ENCODE assay signal across 19 mouse cellular contexts in the genomic region with DNA sequence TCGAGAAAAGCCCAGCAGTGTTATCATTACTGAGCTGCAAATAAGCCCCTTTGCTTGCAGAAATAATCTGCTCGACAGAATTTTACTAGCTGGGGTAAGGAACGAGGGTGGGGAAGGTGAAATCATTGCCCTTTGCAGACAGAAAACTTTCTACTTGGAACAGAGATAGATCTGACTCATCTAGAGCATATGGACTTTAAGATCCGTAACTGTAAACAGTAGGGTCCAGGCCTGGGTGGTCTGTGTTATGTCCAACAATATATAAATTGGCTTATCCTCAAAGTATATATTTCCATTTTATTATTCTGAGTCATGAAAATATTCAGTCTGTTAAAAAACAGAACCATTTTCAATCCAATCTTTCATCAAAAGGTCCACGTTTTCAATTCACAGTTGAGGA.
"Had no signal": no experiment of that assay in that cellular context is flagged by ENCODE, and none has a peak within 500 bp of the region (broad histone marks: within the 10 kb centered on the region; RNA-seq: fewer than 3 reads in every experiment).

No protein-coding gene starts in this region.

- H3K27me3 ChIP-seq: limb, embryonic 13.5 days; liver, embryonic 15.5 days; megakaryocyte, embryonic 14.5 days; midbrain, embryonic 12.5 days; neural tube, embryonic 13.5 days had no signal

- H3K4me3 ChIP-seq: limb, embryonic 13.5 days; liver, embryonic 15.5 days; megakaryocyte, embryonic 14.5 days; midbrain, embryonic 12.5 days; neural tube, embryonic 13.5 days had no signal

- H3K4me1 ChIP-seq: liver, embryonic 15.5 days; midbrain, embryonic 12.5 days; neural tube, embryonic 13.5 days had no signal

- DNase-seq: kidney, adult 11 months; kidney, adult 9 months; kidney, postnatal 36 days; layer of hippocampus, adult 9-11 months; lung, adult 2 months; lung, postnatal 10 days; retina, postnatal 1 day; right cerebral cortex, postnatal 4 days; spleen, adult 18-20 months; thymus, adult 18-20 months; thymus, postnatal 14 days had no signal

- ATAC-seq: midbrain, embryonic 16.5 days had no signal

- H3K36me3 ChIP-seq: limb, embryonic 13.5 days; liver, embryonic 15.5 days; midbrain, embryonic 12.5 days; neural tube, embryonic 13.5 days had no signal

- H3K9me3 ChIP-seq: limb, embryonic 13.5 days; liver, embryonic 15.5 days; megakaryocyte, embryonic 14.5 days; midbrain, embryonic 12.5 days; neural tube, embryonic 13.5 days had no signal

- H3K27ac ChIP-seq: limb, embryonic 13.5 days; liver, embryonic 15.5 days; macrophage; midbrain, embryonic 12.5 days; neural tube, embryonic 13.5 days had no signal

- H3K4me2 ChIP-seq: limb, embryonic 13.5 days; liver, embryonic 11.5 days; liver, embryonic 15.5 days; midbrain, embryonic 12.5 days; neural tube, embryonic 13.5 days had no signal

- H3K9ac ChIP-seq: limb, embryonic 13.5 days; liver, embryonic 15.5 days; midbrain, embryonic 12.5 days; neural tube, embryonic 13.5 days had no signal
